Comparison of ENCODE assay signal across 1 mouse cellular context in the genomic region with DNA sequence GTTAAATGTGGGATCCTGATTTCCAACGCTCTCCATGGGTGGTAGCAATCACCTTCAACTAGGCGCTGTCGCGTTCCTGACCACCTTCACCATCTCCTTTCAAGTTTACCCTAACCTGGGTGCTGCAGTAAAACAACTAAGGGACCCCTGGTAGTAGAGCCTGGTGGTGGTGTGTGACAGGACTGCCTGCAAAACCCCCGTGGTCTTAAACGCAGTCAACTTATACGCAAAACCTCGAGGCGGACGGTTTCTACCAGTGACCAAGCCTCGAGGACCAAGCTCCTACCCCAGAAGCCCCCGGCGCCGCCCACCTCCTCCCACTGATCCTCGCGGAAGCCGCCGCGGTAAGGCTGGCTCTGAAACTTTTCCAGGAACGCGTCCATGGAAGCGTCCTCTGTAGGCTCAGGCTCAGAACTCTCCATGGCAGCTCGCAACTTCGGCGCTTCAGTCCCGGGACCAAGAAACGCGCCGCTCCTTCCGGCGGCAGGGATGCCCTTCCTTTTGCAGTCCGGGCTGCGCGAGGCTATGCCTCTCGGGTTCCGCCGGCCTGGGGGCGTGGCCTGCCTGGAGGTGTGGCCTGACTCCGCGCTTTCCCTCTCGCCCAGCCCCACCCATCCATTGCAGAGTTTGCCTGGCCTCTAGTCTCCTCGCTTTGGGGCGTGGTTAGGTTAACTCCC.
A peak's percentile ranks its signal among the peaks of the same experiment; 100 is the strongest.
TF ChIP-seq lines count a peak whose summit lies in the region.

Gene Ttc4, minus strand, starts transcription at position 503 of the 677 bp plus-strand sequence.

TF ChIP-seq in myocyte, 11 proteins besides CTCF, POLR2A, EP300 and RAD21 (continued from another document):
- TF ChIP-seq MYOD1 (IDR thresholded peaks at IDR 0.05; ENCODE audit: control insufficient read depth in 1 of 3, insufficient read length in 2 of 3, low read depth in 2 of 3): peak in 1 of 3 experiments; percentile 11
